Mouse (Mus musculus) adrenal gland, postnatal 10 days (tissue): ENCODE measurements around the gene Elobl. TPM values are rescaled to one million over a fixed set of nuclear protein-coding genes. Genes with fewer than 3 reads are reported as not detected.
"Not testable (repeated sequence)": the region's sequence is repeated elsewhere in the genome, so short reads cannot be mapped to it uniquely, and the experiment has no call there.

Experiments
- DNase-seq: peaks from one replicate; pipeline ENCODE4 v3.0.0; 2021; ENCODE audit warnings: mixed read lengths
- long read RNA-seq, 2 experiments: library from polyadenylated mRNA; stranded (forward); transcript quantifications; one replicate each; pipeline ENCODE4 v2.0.0; 2021
- total RNA-seq, 2 experiments: library from RNA; stranded (reverse); gene quantifications; 2 replicates each; pipeline ENCODE4 v1.2.3; 2021

The Elobl gene
- total RNA-seq = not detected
- long read RNA-seq, experiment 1 = 0 reads
- long read RNA-seq, experiment 2 = 0 reads

GRCm38 (mm10) chr11:88966881-88967361, at the start of gene Elobl:
Gene Elobl, minus strand, starts transcription at chr11:88966931.
- DNase-seq = no peak

- DNase-seq = no peak
Measured at GRCm38 (mm10) chr11:89012241-89012640, 45.5 kb upstream of the Elobl start.

- DNase-seq = no peak
Measured at GRCm38 (mm10) chr11:89009496-89009895, 42.8 kb upstream of the Elobl start.

GRCm38 (mm10) chr11:89009066-89009465, 42.3 kb upstream of the Elobl start:
- DNase-seq = no peak

GRCm38 (mm10) chr11:89007582-89007981, 40.9 kb upstream of the Elobl start:
- DNase-seq = no peak

GRCm38 (mm10) chr11:89006404-89006803, 39.7 kb upstream of the Elobl start:
- no peak for DNase-seq

GRCm38 (mm10) chr11:89005473-89005872, 38.7 kb upstream of the Elobl start:
- no peak for DNase-seq

- DNase-seq = peak; percentile 71
Measured at GRCm38 (mm10) chr11:89003726-89004125, 37.0 kb upstream of the Elobl start.

GRCm38 (mm10) chr11:89003078-89003477, 36.3 kb upstream of the Elobl start:
- DNase-seq = peak; percentile 76

GRCm38 (mm10) chr11:89002621-89003020, 35.9 kb upstream of the Elobl start:
- DNase-seq = peak; percentile 49

GRCm38 (mm10) chr11:89002068-89002467, 35.3 kb upstream of the Elobl start:
- no peak for DNase-seq

- DNase-seq = no peak
Measured at GRCm38 (mm10) chr11:89001569-89001968, 34.8 kb upstream of the Elobl start.

GRCm38 (mm10) chr11:89000527-89000819, 33.7 kb upstream of the Elobl start:
- DNase-seq = no peak

GRCm38 (mm10) chr11:88999723-89000526, 33.2 kb upstream of the Elobl start:
- DNase-seq = no peak

GRCm38 (mm10) chr11:88998974-88999722, 32.4 kb upstream of the Elobl start, which contains the start of gene Trim25:
Gene Trim25, plus strand, starts transcription at chr11:88999376.
- peak; percentile 96 for DNase-seq

GRCm38 (mm10) chr11:88998406-88998805, 31.7 kb upstream of the Elobl start:
- no peak for DNase-seq

- DNase-seq = not testable (repeated sequence)
Measured at GRCm38 (mm10) chr11:88997343-88997742, 30.6 kb upstream of the Elobl start.

GRCm38 (mm10) chr11:88996427-88996826, 29.7 kb upstream of the Elobl start:
- no peak for DNase-seq

GRCm38 (mm10) chr11:88995616-88996015, 28.9 kb upstream of the Elobl start:
- no peak for DNase-seq

GRCm38 (mm10) chr11:88994492-88994891, 27.8 kb upstream of the Elobl start:
- no peak for DNase-seq

GRCm38 (mm10) chr11:88993625-88994024, 26.9 kb upstream of the Elobl start:
- peak; percentile 85 for DNase-seq

GRCm38 (mm10) chr11:88993186-88993585, 26.5 kb upstream of the Elobl start:
- no peak for DNase-seq

- no peak for DNase-seq
Measured at GRCm38 (mm10) chr11:88989530-88989929, 22.8 kb upstream of the Elobl start.
